Mouse (Mus musculus) MEL (cell line): ENCODE data around the gene Spata25. TPM values are rescaled to one million over a fixed set of nuclear protein-coding genes. Genes with fewer than 3 reads are reported as not detected.

Source experiments
- DNase-seq: peaks from one replicate; pipeline ENCODE4 v3.0.0; 2011; ENCODE audit warnings: low read depth, low spot score
- H3K27ac ChIP-seq: 2 replicates; pipeline ENCODE4 v1.5.1; 2012; ENCODE audit warnings: low read depth, mild to moderate bottlenecking, control low read depth, low read length, moderate library complexity; ENCODE audit not compliant: control insufficient read depth
- H3K27me3 ChIP-seq, 2 experiments: fragments of 150-350 bp in 1 of 2; sonication (generic) in 1 of 2; 2 replicates each; pipeline ENCODE4 v1.6.1; 2012; ENCODE audit warnings: low read length in 2 of 2, mild to moderate bottlenecking in 2 of 2, improper control_type of control experiment in 1 of 2, moderate library complexity in 1 of 2; ENCODE audit not compliant: insufficient read depth in 2 of 2, control insufficient read depth in 1 of 2
- H3K36me3 ChIP-seq, 2 experiments: 2 replicates each; pipeline ENCODE4 v1.6.1; 2012 to 2014; ENCODE audit warnings: low read length in 2 of 2, improper control_type of control experiment in 1 of 2, inconsistent platforms in 1 of 2, mild to moderate bottlenecking in 1 of 2; ENCODE audit not compliant: insufficient read depth in 2 of 2, control insufficient read depth in 1 of 2
- H3K4me1 ChIP-seq, 2 experiments: fragments of 150-350 bp in 1 of 2; sonication (generic) in 1 of 2; 2 replicates each; pipeline ENCODE4 v1.6.1; 2012; ENCODE audit warnings: low read length in 2 of 2, improper control_type of control experiment in 1 of 2, mild to moderate bottlenecking in 1 of 2; ENCODE audit not compliant: insufficient read depth in 2 of 2, control insufficient read depth in 1 of 2
- H3K4me3 ChIP-seq, 2 experiments: fragments of 150-350 bp in 1 of 2; sonication (generic) in 1 of 2; 2 replicates each; pipeline ENCODE4 v1.5.1; 2012; ENCODE audit warnings: low read depth in 2 of 2, low read length in 2 of 2, mild to moderate bottlenecking in 2 of 2, moderate library complexity in 2 of 2, control low read depth in 1 of 2, improper control_type of control experiment in 1 of 2; ENCODE audit not compliant: control insufficient read depth in 1 of 2, insufficient read depth in 1 of 2
- H3K79me2 ChIP-seq: 2 replicates; pipeline ENCODE4 v1.6.1; 2012; ENCODE audit warnings: mild to moderate bottlenecking, low read length, moderate library complexity; ENCODE audit not compliant: control insufficient read depth, poor library complexity, insufficient read depth
- H3K9ac ChIP-seq: 2 replicates; pipeline ENCODE4 v1.6.1; 2012; ENCODE audit warnings: low read depth, mild to moderate bottlenecking, control low read depth, low read length, moderate library complexity; ENCODE audit not compliant: control insufficient read depth, poor library complexity, severe bottlenecking
- H3K9me3 ChIP-seq: fragments of 150-350 bp; sonication (generic); replicated peaks from 2 replicates; pipeline ENCODE4 v1.6.1; 2012; ENCODE audit warnings: mild to moderate bottlenecking, low read length, improper control_type of control experiment, moderate library complexity; ENCODE audit not compliant: insufficient read depth
- BHLHE40 ChIP-seq: IDR thresholded peaks from 2 replicates; pipeline ENCODE4 v1.6.1; 2012; ENCODE audit warnings: low read depth, mild to moderate bottlenecking, inconsistent platforms, low read length, improper control_type of control experiment, borderline replicate concordance
- CTCF ChIP-seq, 3 experiments: IDR thresholded peaks in 2 of 3; conservative IDR thresholded peaks in 1 of 3; 2 replicates each; pipeline ENCODE4 v1.5.1; 2011 to 2012; ENCODE audit warnings: low read length in 3 of 3, low read depth in 2 of 3, mild to moderate bottlenecking in 2 of 3, improper control_type of control experiment in 1 of 3, inconsistent platforms in 1 of 3, mixed read lengths in 1 of 3, moderate library complexity in 1 of 3; ENCODE audit not compliant: control insufficient read depth in 1 of 3, insufficient read depth in 1 of 3, poor library complexity in 1 of 3, severe bottlenecking in 1 of 3
- E2F4 ChIP-seq: IDR thresholded peaks from 2 replicates; pipeline ENCODE4 v1.6.1; 2011; ENCODE audit warnings: low read depth, low read length, improper control_type of control experiment, borderline replicate concordance
- ELF1 ChIP-seq: IDR thresholded peaks from 2 replicates; pipeline ENCODE4 v1.6.1; 2014; ENCODE audit warnings: low read depth, mild to moderate bottlenecking, inconsistent platforms, low read length, improper control_type of control experiment, moderate library complexity
- EP300 ChIP-seq, 2 experiments: IDR thresholded peaks; 2 replicates each; pipeline ENCODE4 v1.6.1; 2011; ENCODE audit warnings: improper control_type of control experiment in 2 of 2, low read length in 2 of 2, low read depth in 1 of 2, mild to moderate bottlenecking in 1 of 2
- ETS1 ChIP-seq: IDR thresholded peaks from 2 replicates; pipeline ENCODE4 v1.6.1; 2012; ENCODE audit warnings: low read depth, mild to moderate bottlenecking, inconsistent platforms, low read length, improper control_type of control experiment, moderate library complexity
- GABPA ChIP-seq: IDR thresholded peaks from 2 replicates; pipeline ENCODE4 v1.6.1; 2012; ENCODE audit warnings: low read depth, mild to moderate bottlenecking, inconsistent platforms, low read length, improper control_type of control experiment, moderate library complexity
- HCFC1 ChIP-seq: IDR thresholded peaks from 2 replicates; pipeline ENCODE4 v1.6.1; 2012; ENCODE audit warnings: low read depth, mild to moderate bottlenecking, inconsistent platforms, low read length, improper control_type of control experiment, moderate library complexity
- JUND ChIP-seq: IDR thresholded peaks from 2 replicates; pipeline ENCODE4 v1.6.1; 2011; ENCODE audit warnings: low read depth, mild to moderate bottlenecking, improper control_type of control experiment, low read length
- MAZ ChIP-seq: IDR thresholded peaks from 2 replicates; pipeline ENCODE4 v1.6.1; 2012; ENCODE audit warnings: low read depth, mild to moderate bottlenecking, inconsistent platforms, low read length, improper control_type of control experiment
- MXI1 ChIP-seq: IDR thresholded peaks from 2 replicates; pipeline ENCODE4 v1.6.1; 2011; ENCODE audit warnings: mild to moderate bottlenecking, low read depth, low read length, improper control_type of control experiment
- MYB ChIP-seq: IDR thresholded peaks from 2 replicates; pipeline ENCODE4 v1.6.1; 2011; ENCODE audit warnings: mild to moderate bottlenecking, low read depth, low read length, improper control_type of control experiment
- MYC ChIP-seq: IDR thresholded peaks from 2 replicates; pipeline ENCODE4 v1.6.1; 2011; ENCODE audit warnings: low read depth, mild to moderate bottlenecking, low read length, improper control_type of control experiment, moderate library complexity
- NELFE ChIP-seq: IDR thresholded peaks from 2 replicates; pipeline ENCODE4 v1.6.1; 2011; ENCODE audit warnings: low read depth, low read length, improper control_type of control experiment
- NRF1 ChIP-seq: IDR thresholded peaks from 2 replicates; pipeline ENCODE4 v1.6.1; 2014; ENCODE audit warnings: low read depth, mild to moderate bottlenecking, inconsistent platforms, low read length, improper control_type of control experiment, moderate library complexity; ENCODE audit not compliant: poor library complexity, insufficient read depth, severe bottlenecking
- POLR2A ChIP-seq, 2 experiments: IDR thresholded peaks; 2 replicates each; pipeline ENCODE4 v1.6.1; 2011 to 2012; ENCODE audit warnings: low read length in 2 of 2, mild to moderate bottlenecking in 2 of 2, control low read depth in 1 of 2, improper control_type of control experiment in 1 of 2, low read depth in 1 of 2, moderate library complexity in 1 of 2; ENCODE audit not compliant: control insufficient read depth in 1 of 2, insufficient read depth in 1 of 2, poor library complexity in 1 of 2
- POLR2AphosphoS5 ChIP-seq: IDR thresholded peaks from 2 replicates; pipeline ENCODE4 v1.6.1; 2012; ENCODE audit warnings: low read depth, borderline replicate concordance, mild to moderate bottlenecking, inconsistent platforms, low read length, moderate library complexity, mixed read lengths
- RCOR1 ChIP-seq: IDR thresholded peaks from 2 replicates; pipeline ENCODE4 v1.6.1; 2012; ENCODE audit warnings: low read depth, mild to moderate bottlenecking, inconsistent platforms, low read length, improper control_type of control experiment
- SIN3A ChIP-seq: IDR thresholded peaks from 2 replicates; pipeline ENCODE4 v1.6.1; 2012; ENCODE audit warnings: low read length, improper control_type of control experiment, inconsistent platforms
- TAL1 ChIP-seq: IDR thresholded peaks from 2 replicates; pipeline ENCODE4 v1.6.1; 2012; ENCODE audit warnings: mild to moderate bottlenecking, inconsistent platforms, low read length, moderate library complexity, mixed read lengths
- TBP ChIP-seq: IDR thresholded peaks from 2 replicates; pipeline ENCODE4 v1.8.0; 2011; ENCODE audit warnings: low read depth, low read length, improper control_type of control experiment
- TCF12 ChIP-seq: IDR thresholded peaks from 2 replicates; pipeline ENCODE4 v1.6.1; 2014; ENCODE audit warnings: low read depth, mild to moderate bottlenecking, inconsistent platforms, low read length, improper control_type of control experiment, moderate library complexity
- UBTF ChIP-seq: IDR thresholded peaks from 2 replicates; pipeline ENCODE4 v1.6.1; 2012; ENCODE audit warnings: low read depth, mild to moderate bottlenecking, inconsistent platforms, low read length, improper control_type of control experiment, moderate library complexity, borderline replicate concordance; ENCODE audit not compliant: insufficient read depth
- USF1 ChIP-seq: IDR thresholded peaks from 2 replicates; pipeline ENCODE4 v1.6.1; 2014; ENCODE audit warnings: low read depth, mild to moderate bottlenecking, inconsistent platforms, low read length, improper control_type of control experiment, moderate library complexity
- ZMIZ1 ChIP-seq: IDR thresholded peaks from 2 replicates; pipeline ENCODE4 v1.6.1; 2012; ENCODE audit warnings: low read depth, mild to moderate bottlenecking, inconsistent platforms, low read length, improper control_type of control experiment, moderate library complexity
- ZNF384 ChIP-seq: IDR thresholded peaks from 2 replicates; pipeline ENCODE4 v1.6.1; 2012; ENCODE audit warnings: low read depth, mild to moderate bottlenecking, inconsistent platforms, low read length, improper control_type of control experiment
- polyA plus RNA-seq, 2 experiments: library from polyadenylated mRNA; stranded (reverse) in 1 of 2; unstranded in 1 of 2; fragments of >175 nt in 1 of 2; fragments of >200 nt in 1 of 2; gene quantifications; 2 replicates each; pipeline versions ENCODE4 v1.2.1 to v1.2.4; 2012; ENCODE audit warnings: low replicate concordance in 2 of 2, low read depth in 1 of 2; ENCODE audit not compliant: insufficient read length in 2 of 2, insufficient read depth in 1 of 2, missing spikeins in 1 of 2
- total RNA-seq: library from RNA; depleted of rRNA; stranded (reverse); fragments of 300-350 nt; gene quantifications from 2 replicates; pipeline ENCODE4 v1.2.3, GENCODE M21; 2012

Spata25 gene
- total and polyA plus RNA-seq, 3 experiments, result 0.13 to 0.50 TPM; not detected in 1

GRCm38 (mm10) chr2:164861094-164861493 is 32.8 kb upstream of the Spata25 start:
- peaks cover 0 to 25% of the 10 kb centered on the region in 2 experiments; a peak in 2 of 4 replicates for H3K36me3 ChIP-seq
- no peak overlapping the region for H3K4me3 ChIP-seq
- peaks cover 21 to 38% of the 10 kb centered on the region in 2 experiments for H3K4me1 ChIP-seq
- no peak overlapping the region for H3K9ac ChIP-seq
- H3K27ac ChIP-seq, result no peak overlapping the region
- no peaks in the 10 kb centered on the region for H3K9me3 ChIP-seq
- H3K79me2 ChIP-seq, result no peaks in the 10 kb centered on the region; the same call in 1 of the 2 replicates
- DNase-seq, result no peak
- TF ChIP-seq SIN3A (no peak), MYB (no peak), RCOR1 (no peak), TAL1 (no peak), ELF1 (no peak), TCF12 (no peak), MXI1 (no peak), TBP (no peak), UBTF (no peak), POLR2AphosphoS5 (no peak), ZMIZ1 (no peak)
- H3K27me3 ChIP-seq, result no peaks in the 10 kb centered on the region

GRCm38 (mm10) chr2:164859640-164860432 is 31.5 kb upstream of the Spata25 start:
- H3K9ac ChIP-seq, result peak overlapping the region; percentile 29
- H3K27ac ChIP-seq, result peak overlapping the region; percentile 64
- no peaks in the 10 kb centered on the region for H3K27me3 ChIP-seq
- H3K36me3 ChIP-seq, result peaks cover 0 to 24% of the 10 kb centered on the region in 2 experiments; a peak in 2 of 4 replicates
- peak; percentile 86 for DNase-seq
- peaks cover 17 to 36% of the 10 kb centered on the region in 2 experiments for H3K4me1 ChIP-seq
- no peaks in the 10 kb centered on the region; the same call in 1 of the 2 replicates for H3K79me2 ChIP-seq
- TF ChIP-seq NRF1 (no peak), RCOR1 (no peak), MYC (no peak; the same call in 1 of the 2 replicates), MAZ (peak; percentile 48; the same call in 1 of the 2 replicates), ZMIZ1 (0 out of 2 replicates have a peak, but pooled peaks have one; percentile 31), BHLHE40 (0 out of 2 replicates have a peak, but pooled peaks have one; percentile 26), CTCF (IDR thresholded peaks at IDR 0.05 in 2 of 3, conservative IDR thresholded peaks at IDR 0.05 in 1 of 3; ENCODE audit: control insufficient read depth in 1 of 3, insufficient read depth in 1 of 3, low read depth in 2 of 3, low read length in 3 of 3, poor library complexity in 1 of 3, severe bottlenecking in 1 of 3) (no peak), TBP (peak; percentile 57; the same call in 1 of the 2 replicates), ELF1 (peak; percentile 38; the same call in 1 of the 2 replicates), USF1 (no peak), ZNF384 (no peak), NELFE (peak; percentile 50; the same call in 1 of the 2 replicates), ETS1 (peak; percentile 27; the same call in 1 of the 2 replicates), EP300 (IDR thresholded peaks at IDR 0.05; ENCODE audit: low read depth in 1 of 2, low read length in 2 of 2) (0 out of 4 replicates have a peak, but pooled peaks of 1 of the 2 experiments have one; percentile 3), TCF12 (0 out of 2 replicates have a peak, but pooled peaks have one; percentile 16), HCFC1 (0 out of 2 replicates have a peak, but pooled peaks have one; percentile 40), GABPA (no peak), JUND (no peak), E2F4 (no peak), POLR2A (IDR thresholded peaks at IDR 0.05; ENCODE audit: control insufficient read depth in 1 of 2, insufficient read depth in 1 of 2, low read depth in 1 of 2, low read length in 2 of 2, poor library complexity in 1 of 2) (peak in 1 of 2 experiments; percentile 59; a peak in 2 of 4 replicates)
- no peaks in the 10 kb centered on the region for H3K9me3 ChIP-seq
- peak overlapping the region; percentile 17 to 39 for H3K4me3 ChIP-seq
